ENCODE assay signal across 8 mouse cellular contexts in genomic region chr4:116122762-116123161, GRCm38 (mm10). TPM values are rescaled to one million over a fixed set of nuclear protein-coding genes. Genes with fewer than 3 reads are reported as not detected.
DNase-seq lines count a peak whose midpoint lies in the region; ATAC-seq lines count a peak whose summit lies in the region.

No protein-coding gene starts in this region.

- H3K27ac ChIP-seq in kidney, embryonic 15.5 days = peak overlapping the region; percentile 80; the same call in 1 of the 2 replicates
- H3K27ac ChIP-seq in embryonic facial prominence, embryonic 13.5 days = no peak overlapping the region
- peak overlapping the region; percentile 82 for H3K27ac ChIP-seq in limb, embryonic 10.5 days
- H3K27ac ChIP-seq in neural tube, embryonic 12.5 days = no peak overlapping the region

- H3K4me3 ChIP-seq in kidney, embryonic 15.5 days (replicated peaks) = peak overlapping the region; percentile 66
- H3K4me3 ChIP-seq in embryonic facial prominence, embryonic 13.5 days = peak overlapping the region; percentile 62
- H3K4me3 ChIP-seq in limb, embryonic 10.5 days = peak overlapping the region; percentile 75
- peak overlapping the region; percentile 55 for H3K4me3 ChIP-seq in neural tube, embryonic 12.5 days

- peaks cover 22% of the 10 kb centered on the region for H3K4me1 ChIP-seq in kidney, embryonic 15.5 days
- H3K4me1 ChIP-seq in embryonic facial prominence, embryonic 13.5 days = peaks cover 18% of the 10 kb centered on the region; the same call in 1 of the 2 replicates
- H3K4me1 ChIP-seq in limb, embryonic 10.5 days = peaks cover 19% of the 10 kb centered on the region
- peaks cover 15% of the 10 kb centered on the region for H3K4me1 ChIP-seq in neural tube, embryonic 12.5 days

- peaks cover 7% of the 10 kb centered on the region; the same call in 1 of the 2 replicates for H3K36me3 ChIP-seq in kidney, embryonic 15.5 days
- peaks cover 12% of the 10 kb centered on the region for H3K36me3 ChIP-seq in embryonic facial prominence, embryonic 13.5 days
- H3K36me3 ChIP-seq in limb, embryonic 10.5 days = peaks cover 32% of the 10 kb centered on the region
- no peaks in the 10 kb centered on the region for H3K36me3 ChIP-seq in neural tube, embryonic 12.5 days

- no peak for ATAC-seq in kidney, embryonic 15.5 days (replicated peaks; ENCODE audit: low FRiP score)
- ATAC-seq in embryonic facial prominence, embryonic 13.5 days (ENCODE audit: insufficient number of reproducible peaks, insufficient read depth, low FRiP score, low TSS enrichment, low read depth) = no peak
- no peak for ATAC-seq in neural tube, embryonic 12.5 days (ENCODE audit: low FRiP score, low read depth)

- peak overlapping the region; percentile 68 for H3K4me2 ChIP-seq in kidney, embryonic 15.5 days
- H3K4me2 ChIP-seq in embryonic facial prominence, embryonic 13.5 days = peak overlapping the region; percentile 75
- H3K4me2 ChIP-seq in neural tube, embryonic 12.5 days (replicated peaks) = peak overlapping the region; percentile 74

- H3K27me3 ChIP-seq in kidney, embryonic 15.5 days = no peaks in the 10 kb centered on the region
- no peaks in the 10 kb centered on the region for H3K27me3 ChIP-seq in embryonic facial prominence, embryonic 13.5 days
- H3K27me3 ChIP-seq in limb, embryonic 10.5 days (ENCODE audit: low read depth, poor library complexity, severe bottlenecking) = no peaks in the 10 kb centered on the region
- H3K27me3 ChIP-seq in neural tube, embryonic 12.5 days (replicated peaks) = no peaks in the 10 kb centered on the region

- no peak for DNase-seq in kidney, postnatal 4 days
- DNase-seq in limb, embryonic 10.5 days (ENCODE audit: low spot score) = no peak
- DNase-seq in adrenal gland, adult 8-10 months = no peak
- no peak for DNase-seq in frontal cortex, postnatal 10 days (ENCODE audit: low spot score in 2 of 2)
- no peak for DNase-seq in thymus, postnatal 14 days

- H3K9ac ChIP-seq in kidney, embryonic 15.5 days = peak overlapping the region; percentile 59
- H3K9ac ChIP-seq in embryonic facial prominence, embryonic 13.5 days = peak overlapping the region; percentile 76
- peak overlapping the region; percentile 47 for H3K9ac ChIP-seq in neural tube, embryonic 12.5 days

- 0% methylated on average over 1 of the region's 1 CpGs for WGBS in kidney, embryonic 15.5 days
- WGBS in embryonic facial prominence, embryonic 13.5 days = 0% methylated on average over 1 of the region's 1 CpGs
- 4% methylated on average over 1 of the region's 1 CpGs for whole genome bisulfite sequencing in limb, embryonic 10.5 days
- 0% methylated on average over 1 of the region's 1 CpGs for WGBS in neural tube, embryonic 12.5 days

- H3K9me3 ChIP-seq in kidney, embryonic 15.5 days (replicated peaks) = no peaks in the 10 kb centered on the region
- no peaks in the 10 kb centered on the region for H3K9me3 ChIP-seq in embryonic facial prominence, embryonic 13.5 days
- H3K9me3 ChIP-seq in limb, embryonic 10.5 days (replicated peaks) = no peaks in the 10 kb centered on the region
- no peaks in the 10 kb centered on the region for H3K9me3 ChIP-seq in neural tube, embryonic 12.5 days

RNA-seq across cellular contexts. Expression of gene Rad54l, which starts 0.7 kb away (rescaled TPM):
- polyA plus RNA-seq in kidney, embryonic 15.5 days (2015; fragmentation: Nextera tagmentation; extraction: Ambion mirVana) = 34.4 and 36.6 TPM in 2 replicates
- polyA plus RNA-seq in embryonic facial prominence, embryonic 13.5 days (2015; fragmentation: Nextera tagmentation; extraction: Ambion mirVana) = 33.6 and 37.6 TPM in 2 replicates
- polyA plus RNA-seq in limb, embryonic 10.5 days (2016; fragmentation: Nextera tagmentation; extraction: Ambion mirVana) = 83.3 and 85.2 TPM in 2 replicates
- 26.9 and 29.4 TPM in 2 replicates for polyA plus RNA-seq in neural tube, embryonic 12.5 days (2016; fragmentation: Nextera tagmentation; extraction: Ambion mirVana)
- total RNA-seq in adrenal gland, adult 8-10 months (2022) = 1 to 10 TPM; 1.0 to 1.4 (median 1.2) TPM

RNA-seq across cellular contexts. Expression of gene Pomgnt1, which starts 0.9 kb away (rescaled TPM):
- 61.7 and 62.2 TPM in 2 replicates for polyA plus RNA-seq in kidney, embryonic 15.5 days (2015; fragmentation: Nextera tagmentation; extraction: Ambion mirVana)
- polyA plus RNA-seq in embryonic facial prominence, embryonic 13.5 days (2015; fragmentation: Nextera tagmentation; extraction: Ambion mirVana) = 64.4 and 65.3 TPM in 2 replicates
- 59.2 and 67.7 TPM in 2 replicates for polyA plus RNA-seq in limb, embryonic 10.5 days (2016; fragmentation: Nextera tagmentation; extraction: Ambion mirVana)
- 60.8 and 68.4 TPM in 2 replicates for polyA plus RNA-seq in neural tube, embryonic 12.5 days (2016; fragmentation: Nextera tagmentation; extraction: Ambion mirVana)
- total RNA-seq in adrenal gland, adult 8-10 months (2022) = 10 to 100 TPM; 58.5 to 69.6 (median 62.9) TPM

RNA-seq across cellular contexts. Expression of gene Lurap1, which starts 28.4 kb away (rescaled TPM):
- 2.7 and 3.2 TPM in 2 replicates for polyA plus RNA-seq in kidney, embryonic 15.5 days (2015; fragmentation: Nextera tagmentation; extraction: Ambion mirVana)
- 2.7 and 3.1 TPM in 2 replicates for polyA plus RNA-seq in embryonic facial prominence, embryonic 13.5 days (2015; fragmentation: Nextera tagmentation; extraction: Ambion mirVana)
- 1.6 and 2.2 TPM in 2 replicates for polyA plus RNA-seq in limb, embryonic 10.5 days (2016; fragmentation: Nextera tagmentation; extraction: Ambion mirVana)
- polyA plus RNA-seq in neural tube, embryonic 12.5 days (2016; fragmentation: Nextera tagmentation; extraction: Ambion mirVana) = 1.6 and 1.7 TPM in 2 replicates
- 10 to 100 TPM in 3 of 4 experiments, 1 to 10 TPM in 1; 8.3 to 14.0 (median 12.1) TPM for total RNA-seq in adrenal gland, adult 8-10 months (2022)

RNA-seq across cellular contexts. Expression of gene Tspan1, which starts 44.6 kb away (rescaled TPM):
- polyA plus RNA-seq in kidney, embryonic 15.5 days (2015; fragmentation: Nextera tagmentation; extraction: Ambion mirVana) = 2.1 and 6.4 TPM in 2 replicates
- polyA plus RNA-seq in embryonic facial prominence, embryonic 13.5 days (2015; fragmentation: Nextera tagmentation; extraction: Ambion mirVana) = 0.98 and 1.0 TPM in 2 replicates
- polyA plus RNA-seq in limb, embryonic 10.5 days (2016; fragmentation: Nextera tagmentation; extraction: Ambion mirVana) = not detected in 2 replicates
- polyA plus RNA-seq in neural tube, embryonic 12.5 days (2016; fragmentation: Nextera tagmentation; extraction: Ambion mirVana) = 0.09 TPM in 1 of 2 replicates, not detected in the other
- not detected for total RNA-seq in adrenal gland, adult 8-10 months (2022)

RNA-seq across cellular contexts. Expression of gene Lrrc41, which starts 47.7 kb away (rescaled TPM):
- polyA plus RNA-seq in kidney, embryonic 15.5 days (2015; fragmentation: Nextera tagmentation; extraction: Ambion mirVana) = 72.4 and 79.5 TPM in 2 replicates
- polyA plus RNA-seq in embryonic facial prominence, embryonic 13.5 days (2015; fragmentation: Nextera tagmentation; extraction: Ambion mirVana) = 78.3 and 80.8 TPM in 2 replicates
- 73.4 and 81.0 TPM in 2 replicates for polyA plus RNA-seq in limb, embryonic 10.5 days (2016; fragmentation: Nextera tagmentation; extraction: Ambion mirVana)
- polyA plus RNA-seq in neural tube, embryonic 12.5 days (2016; fragmentation: Nextera tagmentation; extraction: Ambion mirVana) = 71.9 and 75.0 TPM in 2 replicates
- 10 to 100 TPM; 58.2 to 84.0 (median 64.9) TPM for total RNA-seq in adrenal gland, adult 8-10 months (2022)

Comparison
In these comparisons a context has a peak if more than half of its experiments do, and no peak if none do; other contexts are left out.
1. H3K27ac ChIP-seq: peak in kidney, embryonic 15.5 days (single experiment) and limb, embryonic 10.5 days (single experiment); none in embryonic facial prominence, embryonic 13.5 days (single experiment) and neural tube, embryonic 12.5 days (single experiment).
2. Peak in every context shown above with its lines, with median percentiles within 50 percentile points of each other: H3K4me2 ChIP-seq, H3K4me3 ChIP-seq and H3K9ac ChIP-seq.